In the genomic region with DNA sequence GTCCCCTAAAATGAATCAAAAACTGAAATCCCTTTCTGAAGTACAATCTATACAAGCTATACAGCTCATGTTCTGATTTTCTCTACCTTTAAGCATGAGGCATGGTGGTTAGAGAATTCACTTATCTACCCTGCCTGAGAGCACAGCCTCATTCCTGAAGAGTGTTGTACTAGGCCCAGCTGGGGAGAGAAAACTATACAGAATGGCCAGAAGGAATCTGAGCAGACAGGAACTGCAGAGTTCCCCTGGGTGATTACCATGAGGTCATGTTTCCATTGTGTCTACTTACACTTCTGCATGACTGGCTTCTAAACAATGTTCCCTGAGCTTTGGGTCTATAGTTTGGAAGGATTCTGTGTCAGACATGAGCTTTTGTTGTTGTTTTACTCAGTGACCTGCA, we compare ENCODE assay signal across 16 mouse cellular contexts.
A peak's percentile ranks its signal among the peaks of the same experiment; 100 is the strongest.
DNase-seq lines count a peak whose midpoint lies in the region; ATAC-seq and TF ChIP-seq lines count a peak whose summit lies in the region.
"Had no signal": no experiment of that assay in that cellular context is flagged by ENCODE, and none has a peak within 500 bp of the region (broad histone marks: within the 10 kb centered on the region; RNA-seq: fewer than 3 reads in every experiment).

No protein-coding gene starts in this region.

- H3K27me3 ChIP-seq in heart, embryonic 12.5 days (replicated peaks), result no peaks in the 10 kb centered on the region
- H3K27me3 ChIP-seq in heart, adult 2 months (ENCODE audit: control insufficient read depth, insufficient read depth, low read length), result no peaks in the 10 kb centered on the region
- no peaks in the 10 kb centered on the region for H3K27me3 ChIP-seq in midbrain, embryonic 10.5 days (ENCODE audit: low read depth, poor library complexity, severe bottlenecking)
- no peaks in the 10 kb centered on the region for H3K27me3 ChIP-seq in midbrain, embryonic 16.5 days (ENCODE audit: control insufficient read depth, insufficient read depth, low read depth, low read length)

- H3K9ac ChIP-seq in heart, embryonic 12.5 days, result no peak overlapping the region
- H3K9ac ChIP-seq in heart, adult 2 months (ENCODE audit: low read depth, low read length), result no peak overlapping the region
- no peak overlapping the region for H3K9ac ChIP-seq in midbrain, embryonic 16.5 days (ENCODE audit: low read depth, low read length)

- no peak for TF ChIP-seq EP300 in heart, adult 2 months (IDR thresholded peaks at IDR 0.05; ENCODE audit: insufficient read depth, low read depth, low read length)

- no peaks in the 10 kb centered on the region for H3K9me3 ChIP-seq in heart, embryonic 12.5 days (replicated peaks)
- no peaks in the 10 kb centered on the region for H3K9me3 ChIP-seq in midbrain, embryonic 10.5 days (replicated peaks)
- H3K9me3 ChIP-seq in midbrain, embryonic 16.5 days (replicated peaks; ENCODE audit: control insufficient read depth, low read length, poor library complexity, severe bottlenecking), result no peaks in the 10 kb centered on the region

- no peak for TF ChIP-seq POLR2A in heart, adult 2 months (IDR thresholded peaks at IDR 0.05; ENCODE audit: insufficient read depth, low read depth, low read length)

- no peak for TF ChIP-seq CTCF in heart, adult 2 months (IDR thresholded peaks at IDR 0.05)

- H3K4me1 ChIP-seq in heart, embryonic 12.5 days (replicated peaks), result 0 out of 2 replicates have a peak, but pooled peaks cover 3% of the 10 kb centered on the region
- H3K4me1 ChIP-seq in heart, adult 2 months (ENCODE audit: control insufficient read depth, insufficient read depth, low read length), result no peaks in the 10 kb centered on the region
- H3K4me1 ChIP-seq in midbrain, embryonic 10.5 days, result peaks cover 6% of the 10 kb centered on the region
- H3K4me1 ChIP-seq in midbrain, embryonic 16.5 days (ENCODE audit: control insufficient read depth, insufficient read depth, low read length), result no peaks in the 10 kb centered on the region

- H3K27ac ChIP-seq in heart, embryonic 12.5 days (ENCODE audit: poor library complexity, severe bottlenecking), result peak overlapping the region; percentile 43; the same call in 1 of the 2 replicates
- H3K27ac ChIP-seq in heart, adult 2 months, result no peak overlapping the region
- no peak overlapping the region for H3K27ac ChIP-seq in midbrain, embryonic 10.5 days (replicated peaks)
- H3K27ac ChIP-seq in midbrain, embryonic 16.5 days (ENCODE audit: low read length), result no peak overlapping the region

- peak; percentile 51; the same call in 1 of the 2 replicates for ATAC-seq in heart, embryonic 12.5 days (ENCODE audit: insufficient number of reproducible peaks, low FRiP score)
- ATAC-seq in midbrain, embryonic 16.5 days, result no peak
- ATAC-seq: hindbrain, embryonic 16.5 days had no signal

- intact Hi-C loops in heart, adult 2 months (cut with DNase I), result no loop called here

- no peak overlapping the region for H3K4me3 ChIP-seq in heart, embryonic 12.5 days
- no peak overlapping the region for H3K4me3 ChIP-seq in heart, adult 2 months
- H3K4me3 ChIP-seq in midbrain, embryonic 10.5 days, result no peak overlapping the region
- no peak overlapping the region for H3K4me3 ChIP-seq in midbrain, embryonic 16.5 days (ENCODE audit: low read depth, low read length)

- no peaks in the 10 kb centered on the region for H3K79me2 ChIP-seq in heart, adult 2 months (replicated peaks; ENCODE audit: control insufficient read depth, insufficient read depth, low read length)

- DNase-seq in heart, adult 2 months, result no peak
- DNase-seq in midbrain, embryonic 10.5 days (ENCODE audit: low spot score), result peak; percentile 15
- DNase-seq in embryo, embryonic 11.5 days (ENCODE audit: low read depth, low spot score), result peak; percentile 7
- peak; percentile 80 for DNase-seq in retina, embryonic 14.5 days (ENCODE audit: low spot score)
- DNase-seq in spleen, postnatal 36 days (ENCODE audit: low spot score in 2 of 2), result no peak
- no peak for DNase-seq in urinary bladder, postnatal 14 days (ENCODE audit: low spot score)
- DNase-seq: adrenal gland, adult 8-10 months; heart, adult 18-20 months; kidney, postnatal 10 days; layer of hippocampus, postnatal 36 days; lung, postnatal 36 days; thymus, adult 2 months had no signal

- no peak overlapping the region for H3K4me2 ChIP-seq in heart, embryonic 12.5 days
- H3K4me2 ChIP-seq in midbrain, embryonic 16.5 days (ENCODE audit: low read length), result no peak overlapping the region
- H3K4me2 ChIP-seq: liver, embryonic 11.5 days had no signal

- H3K36me3 ChIP-seq in heart, embryonic 12.5 days, result no peaks in the 10 kb centered on the region
- H3K36me3 ChIP-seq in heart, adult 2 months (ENCODE audit: control insufficient read depth, insufficient read depth, low read length), result no peaks in the 10 kb centered on the region
- H3K36me3 ChIP-seq in midbrain, embryonic 10.5 days, result no peaks in the 10 kb centered on the region
- no peaks in the 10 kb centered on the region for H3K36me3 ChIP-seq in midbrain, embryonic 16.5 days (ENCODE audit: control insufficient read depth, insufficient read depth, low read length)

Comparison
In these comparisons a context has a peak if more than half of its experiments do, and no peak if none do; other contexts are left out.
1. DNase-seq: peak in midbrain, embryonic 10.5 days (single experiment), embryo, embryonic 11.5 days (single experiment) and retina, embryonic 14.5 days (single experiment); none in heart, adult 2 months (0 of 2), spleen, postnatal 36 days (0 of 2) and urinary bladder, postnatal 14 days (single experiment).